ENCODE assay signal across 9 mouse cellular contexts in genomic region chr15:5142714-5143113, GRCm38 (mm10). TPM values are rescaled to one million over a fixed set of nuclear protein-coding genes. Genes with fewer than 3 reads are reported as not detected.
A peak's percentile ranks its signal among the peaks of the same experiment; 100 is the strongest.
DNase-seq lines count a peak whose midpoint lies in the region; ATAC-seq and TF ChIP-seq lines count a peak whose summit lies in the region.
"Had no signal": no experiment of that assay in that cellular context is flagged by ENCODE, and none has a peak within 500 bp of the region (broad histone marks: within the 10 kb centered on the region; RNA-seq: fewer than 3 reads in every experiment).

No protein-coding gene starts in this region.

- peak overlapping the region; percentile 51; the same call in 1 of the 2 replicates for H3K4me2 ChIP-seq in forebrain, embryonic 15.5 days (replicated peaks)
- H3K4me2 ChIP-seq in forebrain, embryonic 16.5 days (ENCODE audit: low read length), result no peak overlapping the region
- peak overlapping the region; percentile 75 for H3K4me2 ChIP-seq in kidney, embryonic 14.5 days (replicated peaks; ENCODE audit: low read depth, low read length)
- no peak overlapping the region for H3K4me2 ChIP-seq in CH12.LX (ENCODE audit: insufficient read depth, low read depth, poor library complexity, severe bottlenecking)
- H3K4me2 ChIP-seq in liver, embryonic 12.5 days, result peak overlapping the region; percentile 83

- whole genome bisulfite sequencing in forebrain, embryonic 15.5 days, result 67% methylated on average over 5 of the region's 5 CpGs
- 71% methylated on average over 5 of the region's 5 CpGs for WGBS in forebrain, embryonic 16.5 days
- WGBS in kidney, embryonic 14.5 days, result 77% methylated on average over 5 of the region's 5 CpGs
- WGBS in liver, embryonic 12.5 days (ENCODE audit: insufficient replicate concordance), result 57% methylated on average over 5 of the region's 5 CpGs

- no peaks in the 10 kb centered on the region for H3K27me3 ChIP-seq in forebrain, embryonic 15.5 days
- no peaks in the 10 kb centered on the region for H3K27me3 ChIP-seq in forebrain, embryonic 16.5 days (replicated peaks; ENCODE audit: control insufficient read depth, insufficient read depth, low read length)
- H3K27me3 ChIP-seq in kidney, embryonic 14.5 days (ENCODE audit: control insufficient read depth, insufficient read depth, low read length), result no peaks in the 10 kb centered on the region
- H3K27me3 ChIP-seq in CH12.LX (replicated peaks), result no peaks in the 10 kb centered on the region
- no peaks in the 10 kb centered on the region for H3K27me3 ChIP-seq in liver, embryonic 12.5 days (replicated peaks)
- H3K27me3 ChIP-seq: limb, embryonic 12.5 days had no signal

- no peak overlapping the region for H3K9ac ChIP-seq in forebrain, embryonic 15.5 days (replicated peaks)
- no peak overlapping the region for H3K9ac ChIP-seq in forebrain, embryonic 16.5 days (replicated peaks; ENCODE audit: low read depth, low read length)
- no peak overlapping the region for H3K9ac ChIP-seq in kidney, embryonic 14.5 days (ENCODE audit: low read depth, low read length)
- no peak overlapping the region; the same call in 1 of the 2 replicates for H3K9ac ChIP-seq in CH12.LX (ENCODE audit: insufficient read depth, low read depth)
- H3K9ac ChIP-seq in liver, embryonic 12.5 days, result peak overlapping the region; percentile 98; the same call in 1 of the 2 replicates

- no peak for DNase-seq in kidney, postnatal 4 days
- no peak for DNase-seq in CH12.LX (ENCODE audit: extremely low read depth)
- DNase-seq in cerebellum, postnatal 36 days, result no peak
- DNase-seq in testis, postnatal 10 days (ENCODE audit: low spot score), result no peak

- H3K79me2 ChIP-seq in CH12.LX (replicated peaks; ENCODE audit: control insufficient read depth, extremely low read depth, insufficient read depth, poor library complexity, severe bottlenecking), result peaks cover 26% of the 10 kb centered on the region

- H3K4me3 ChIP-seq in forebrain, embryonic 15.5 days, result peak overlapping the region; percentile 94; the same call in 1 of the 2 replicates
- H3K4me3 ChIP-seq in forebrain, embryonic 16.5 days (replicated peaks; ENCODE audit: low read length), result no peak overlapping the region
- H3K4me3 ChIP-seq in kidney, embryonic 14.5 days (ENCODE audit: low read length), result no peak overlapping the region
- peak overlapping the region in 1 of 3 experiments; percentile 56 for H3K4me3 ChIP-seq in CH12.LX (replicated peaks in 1 of 3; ENCODE audit: low read depth in 2 of 3, low read length in 2 of 3, poor library complexity in 1 of 3)
- no peak overlapping the region for H3K4me3 ChIP-seq in liver, embryonic 12.5 days

- H3K4me1 ChIP-seq in forebrain, embryonic 15.5 days, result peaks cover 23% of the 10 kb centered on the region
- H3K4me1 ChIP-seq in forebrain, embryonic 16.5 days (replicated peaks; ENCODE audit: control insufficient read depth, insufficient read depth, low read length), result peaks cover 20% of the 10 kb centered on the region
- peaks cover 13% of the 10 kb centered on the region for H3K4me1 ChIP-seq in kidney, embryonic 14.5 days (ENCODE audit: control insufficient read depth, insufficient read depth, low read length)
- peaks cover 8 to 28% of the 10 kb centered on the region in 2 experiments for H3K4me1 ChIP-seq in CH12.LX (ENCODE audit: control insufficient read depth in 1 of 2, insufficient read depth in 2 of 2)
- H3K4me1 ChIP-seq in liver, embryonic 12.5 days, result peaks cover 71% of the 10 kb centered on the region

- TF ChIP-seq CTCF in CH12.LX (conservative IDR thresholded peaks at IDR 0.05 in 1 of 2, IDR thresholded peaks at IDR 0.05 in 1 of 2; ENCODE audit: low read depth in 2 of 2, low read length in 2 of 2), result no peak

- H3K36me3 ChIP-seq in forebrain, embryonic 15.5 days, result no peaks in the 10 kb centered on the region
- no peaks in the 10 kb centered on the region for H3K36me3 ChIP-seq in forebrain, embryonic 16.5 days (ENCODE audit: control insufficient read depth, insufficient read depth)
- H3K36me3 ChIP-seq in kidney, embryonic 14.5 days (ENCODE audit: control insufficient read depth, insufficient read depth, low read length), result no peaks in the 10 kb centered on the region
- peaks cover under 1 to 14% of the 10 kb centered on the region in 2 experiments for H3K36me3 ChIP-seq in CH12.LX (replicated peaks in 1 of 2; ENCODE audit: control insufficient read depth in 1 of 2, insufficient read depth in 1 of 2, low read length in 1 of 2)
- peaks cover 12% of the 10 kb centered on the region for H3K36me3 ChIP-seq in liver, embryonic 12.5 days
- H3K36me3 ChIP-seq: limb, embryonic 12.5 days had no signal

- no peak for ATAC-seq in forebrain, embryonic 15.5 days (replicated peaks)
- ATAC-seq in forebrain, embryonic 16.5 days, result no peak
- no peak for ATAC-seq in kidney, embryonic 14.5 days (ENCODE audit: low FRiP score, low TSS enrichment)
- no peak for ATAC-seq in liver, embryonic 12.5 days

- no peak overlapping the region for H3K27ac ChIP-seq in forebrain, embryonic 15.5 days (replicated peaks)
- no peak overlapping the region for H3K27ac ChIP-seq in forebrain, embryonic 16.5 days (ENCODE audit: low read length)
- no peak overlapping the region for H3K27ac ChIP-seq in kidney, embryonic 14.5 days (ENCODE audit: low read depth, low read length)
- no peak overlapping the region for H3K27ac ChIP-seq in CH12.LX (ENCODE audit: insufficient read depth, low read depth)
- peak overlapping the region; percentile 96 for H3K27ac ChIP-seq in liver, embryonic 12.5 days

- in situ Hi-C loops in CH12.LX (cut with MboI; ENCODE audit: low pct_ligation_motif_present, low pct_unique_long_range_greater_than_20kb, low sequenced_read_pairs), result no loop called here

- no peaks in the 10 kb centered on the region for H3K9me3 ChIP-seq in forebrain, embryonic 15.5 days
- no peaks in the 10 kb centered on the region for H3K9me3 ChIP-seq in forebrain, embryonic 16.5 days (ENCODE audit: control insufficient read depth, low read length)
- no peaks in the 10 kb centered on the region for H3K9me3 ChIP-seq in kidney, embryonic 14.5 days (ENCODE audit: control insufficient read depth, low read length)
- no peaks in the 10 kb centered on the region for H3K9me3 ChIP-seq in CH12.LX (replicated peaks; ENCODE audit: low read length)
- H3K9me3 ChIP-seq in liver, embryonic 12.5 days (replicated peaks), result no peaks in the 10 kb centered on the region
- H3K9me3 ChIP-seq: limb, embryonic 12.5 days had no signal

- TF ChIP-seq EP300 in CH12.LX (IDR thresholded peaks at IDR 0.05; ENCODE audit: low read length), result no peak

- no peak for TF ChIP-seq RAD21 in CH12.LX (IDR thresholded peaks at IDR 0.05; ENCODE audit: low read depth, low read length)

- no peak for TF ChIP-seq POLR2A in CH12.LX (IDR thresholded peaks at IDR 0.05; ENCODE audit: low read depth, low read length)

- dilution Hi-C loops in CH12.LX (cut with MboI; ENCODE audit: extremely low pct_ligation_motif_present, extremely low pct_unique_long_range_greater_than_20kb, low sequenced_read_pairs), result no loop called here

TF ChIP-seq in CH12.LX, 34 proteins besides CTCF, POLR2A, EP300 and RAD21:
- TF ChIP-seq RCOR1 (conservative IDR thresholded peaks at IDR 0.05; ENCODE audit: low read depth, low read length) (no peak), JUND (conservative IDR thresholded peaks at IDR 0.05; ENCODE audit: low read depth, low read length) (no peak), ZNF384 (IDR thresholded peaks at IDR 0.05; ENCODE audit: low read depth, low read length) (peak; percentile 71), ZMIZ1 (IDR thresholded peaks at IDR 0.05; ENCODE audit: low read depth, low read length) (no peak)
TF ChIP-seq in CH12.LX: peak in this region for 1.

RNA-seq across cellular contexts. Expression of gene Prkaa1, which starts 0.9 kb away (rescaled TPM):
- 12.6 and 14.0 TPM in 2 replicates for polyA plus RNA-seq in forebrain, embryonic 15.5 days (2015; fragmentation: Nextera tagmentation; extraction: Ambion mirVana)
- 14.8 and 16.2 TPM in 2 replicates for polyA plus RNA-seq in forebrain, embryonic 16.5 days (2015; fragmentation: Nextera tagmentation; extraction: Ambion mirVana)
- polyA plus RNA-seq in kidney, embryonic 14.5 days (2014; fragmentation: Nextera tagmentation; extraction: Ambion mirVana), result 19.6 and 26.1 TPM in 2 replicates
- total RNA-seq in CH12.LX (2012; rRNA removed) (12.6 and 13.1 TPM in 2 replicates), CH12.LX (2014; rRNA removed) (25.4 and 27.6 TPM in 2 replicates)
- 19.4 and 21.2 TPM in 2 replicates for polyA plus RNA-seq in CH12.LX (2012; ENCODE audit: insufficient read length, low read depth)
- 21.3 and 22.3 TPM in 2 replicates for polyA plus RNA-seq in liver, embryonic 12.5 days (2016; fragmentation: Nextera tagmentation; extraction: Ambion mirVana)

RNA-seq across cellular contexts. Expression of gene Rpl37, which starts 26.3 kb away (rescaled TPM):
- 422 and 438 TPM in 2 replicates for polyA plus RNA-seq in forebrain, embryonic 15.5 days (2015; fragmentation: Nextera tagmentation; extraction: Ambion mirVana)
- polyA plus RNA-seq in forebrain, embryonic 16.5 days (2015; fragmentation: Nextera tagmentation; extraction: Ambion mirVana), result 335 and 339 TPM in 2 replicates
- 702 and 990 TPM in 2 replicates for polyA plus RNA-seq in kidney, embryonic 14.5 days (2014; fragmentation: Nextera tagmentation; extraction: Ambion mirVana)
- 1,567 and 1,787 TPM in 2 replicates for total RNA-seq in CH12.LX (2012; rRNA removed)
- 914 and 1,083 TPM in 2 replicates for total RNA-seq in CH12.LX (2014; rRNA removed)
- 646 and 928 TPM in 2 replicates for polyA plus RNA-seq in CH12.LX (2012; ENCODE audit: insufficient read length, low read depth)
- 532 and 540 TPM in 2 replicates for polyA plus RNA-seq in liver, embryonic 12.5 days (2016; fragmentation: Nextera tagmentation; extraction: Ambion mirVana)

RNA-seq across cellular contexts. Expression of gene Card6, which starts 34.4 kb away (rescaled TPM):
- polyA plus RNA-seq in forebrain, embryonic 15.5 days (2015; fragmentation: Nextera tagmentation; extraction: Ambion mirVana), result 0.38 and 0.49 TPM in 2 replicates
- polyA plus RNA-seq in forebrain, embryonic 16.5 days (2015; fragmentation: Nextera tagmentation; extraction: Ambion mirVana), result 0.35 and 0.40 TPM in 2 replicates
- polyA plus RNA-seq in kidney, embryonic 14.5 days (2014; fragmentation: Nextera tagmentation; extraction: Ambion mirVana), result 1.3 and 1.7 TPM in 2 replicates
- total RNA-seq in CH12.LX (2012; rRNA removed), result 1.5 and 1.6 TPM in 2 replicates
- 1.3 and 1.9 TPM in 2 replicates for total RNA-seq in CH12.LX (2014; rRNA removed)
- 3.7 and 3.9 TPM in 2 replicates for polyA plus RNA-seq in CH12.LX (2012; ENCODE audit: insufficient read length, low read depth)
- 0.85 and 1.0 TPM in 2 replicates for polyA plus RNA-seq in liver, embryonic 12.5 days (2016; fragmentation: Nextera tagmentation; extraction: Ambion mirVana)

RNA-seq across cellular contexts. Expression of gene Ttc33, which starts 42.6 kb away (rescaled TPM):
- 61.4 and 65.4 TPM in 2 replicates for polyA plus RNA-seq in forebrain, embryonic 15.5 days (2015; fragmentation: Nextera tagmentation; extraction: Ambion mirVana)
- 64.6 and 70.7 TPM in 2 replicates for polyA plus RNA-seq in forebrain, embryonic 16.5 days (2015; fragmentation: Nextera tagmentation; extraction: Ambion mirVana)
- polyA plus RNA-seq in kidney, embryonic 14.5 days (2014; fragmentation: Nextera tagmentation; extraction: Ambion mirVana), result 49.8 and 50.3 TPM in 2 replicates
- total RNA-seq in CH12.LX (2012; rRNA removed) (24.5 and 24.6 TPM in 2 replicates), CH12.LX (2014; rRNA removed) (53.6 and 59.4 TPM in 2 replicates)
- polyA plus RNA-seq in CH12.LX (2012; ENCODE audit: insufficient read length, low read depth), result 34.8 and 55.7 TPM in 2 replicates
- 18.9 and 19.1 TPM in 2 replicates for polyA plus RNA-seq in liver, embryonic 12.5 days (2016; fragmentation: Nextera tagmentation; extraction: Ambion mirVana)

Comparison
In these comparisons a context has a peak if more than half of its experiments do, and no peak if none do; other contexts are left out.
1. H3K4me2 ChIP-seq: peak in forebrain, embryonic 15.5 days (single experiment), kidney, embryonic 14.5 days (single experiment) and liver, embryonic 12.5 days (single experiment); none in forebrain, embryonic 16.5 days (single experiment) and CH12.LX (single experiment).